Mouse (Mus musculus): ENCODE results near the gene Hsp90b1. TPM values are rescaled to one million over a fixed set of nuclear protein-coding genes. Genes with fewer than 3 reads are reported as not detected.

Hsp90b1 gene
- polyA plus RNA-seq (2016; fragmentation: Nextera tagmentation; extraction: Ambion mirVana): 452 and 458 TPM in 2 replicates

DNA sequence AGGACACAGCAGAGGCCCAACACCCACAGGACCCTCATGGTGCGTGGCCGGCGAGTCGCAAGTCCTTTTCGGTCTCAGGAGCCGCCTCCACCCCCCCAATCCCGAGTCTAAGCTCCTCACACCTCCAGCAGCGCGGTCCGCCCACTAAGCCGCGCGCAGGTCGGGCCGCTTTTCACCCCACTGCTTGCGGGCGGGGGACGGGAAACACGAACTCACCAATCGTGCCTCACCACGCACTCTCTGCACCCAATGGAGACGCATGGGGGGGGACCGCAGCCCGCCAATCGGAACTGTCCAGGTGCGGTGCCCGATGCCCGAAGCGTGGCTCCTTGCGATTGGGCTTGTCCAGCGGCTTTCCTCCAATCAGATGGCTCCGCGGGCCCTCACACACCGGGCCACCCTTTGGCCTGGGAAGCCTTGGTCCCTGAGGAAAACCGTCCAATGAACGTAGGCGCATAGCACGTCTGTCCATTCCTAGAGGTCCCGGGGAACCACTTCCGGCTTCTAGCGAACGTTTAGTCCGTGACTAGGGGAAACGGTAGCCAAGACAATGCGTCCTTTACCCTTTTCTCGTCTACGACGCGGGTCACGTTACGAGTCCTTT lies at the start of gene Hsp90b1, which contains the start of gene Ttc41:
Gene Hsp90b1, minus strand, starts transcription at position 192 of the 604 bp plus-strand sequence.
Gene Ttc41, plus strand, starts transcription at position 494 of the 604 bp plus-strand sequence.
- H3K9me3 ChIP-seq: no peaks in the 10 kb centered on the region
- H3K27ac ChIP-seq (replicated peaks): peak within 1 kb of the TSS; percentile 93
- peaks cover 33% of the 10 kb centered on the region for H3K36me3 ChIP-seq
- peak within 1 kb of the TSS; percentile 73 for H3K4me3 ChIP-seq
- ATAC-seq (ENCODE audit: low FRiP score, low read depth): peak; percentile 98
- H3K27me3 ChIP-seq: no peaks in the 10 kb centered on the region
- H3K4me2 ChIP-seq (replicated peaks): peak within 1 kb of the TSS; percentile 67
- peaks cover 41% of the 10 kb centered on the region for H3K4me1 ChIP-seq
- H3K9ac ChIP-seq (replicated peaks): peak within 1 kb of the TSS; percentile 94
- WGBS: under 1% methylated on average over 51 of the region's 51 CpGs

DNA sequence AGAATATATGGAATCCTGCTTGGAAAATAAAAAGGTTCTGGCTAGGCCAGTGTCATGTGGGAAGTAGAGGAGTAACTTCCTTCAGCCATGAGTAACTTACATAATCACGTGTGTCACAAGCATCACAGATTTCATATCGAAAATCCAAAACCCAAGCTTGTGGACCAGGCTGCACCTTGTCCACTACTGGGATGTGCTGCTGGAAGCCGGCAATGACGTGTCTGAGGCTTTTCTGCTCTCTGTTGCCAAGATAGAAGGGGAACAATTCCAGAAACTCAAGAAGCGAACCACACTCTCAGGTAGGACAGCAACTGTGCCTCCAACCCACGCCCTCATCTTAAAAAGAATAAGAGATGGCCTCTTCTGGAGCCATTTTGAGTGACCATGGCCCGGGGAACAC lies 39.0 kb upstream of the Hsp90b1 start:
- Histone ChIP-seq H3K4me1 (no peaks in the 10 kb centered on the region), H3K9me3 (no peaks in the 10 kb centered on the region), H3K9ac (replicated peaks) (no peak overlapping the region), H3K36me3 (no peaks in the 10 kb centered on the region), H3K4me2 (replicated peaks) (no peak overlapping the region), H3K27me3 (no peaks in the 10 kb centered on the region), H3K27ac (replicated peaks) (no peak overlapping the region), H3K4me3 (no peak overlapping the region)
- no peak for ATAC-seq (ENCODE audit: low FRiP score, low read depth)
- WGBS: 91% methylated on average over 7 of the region's 7 CpGs

DNA sequence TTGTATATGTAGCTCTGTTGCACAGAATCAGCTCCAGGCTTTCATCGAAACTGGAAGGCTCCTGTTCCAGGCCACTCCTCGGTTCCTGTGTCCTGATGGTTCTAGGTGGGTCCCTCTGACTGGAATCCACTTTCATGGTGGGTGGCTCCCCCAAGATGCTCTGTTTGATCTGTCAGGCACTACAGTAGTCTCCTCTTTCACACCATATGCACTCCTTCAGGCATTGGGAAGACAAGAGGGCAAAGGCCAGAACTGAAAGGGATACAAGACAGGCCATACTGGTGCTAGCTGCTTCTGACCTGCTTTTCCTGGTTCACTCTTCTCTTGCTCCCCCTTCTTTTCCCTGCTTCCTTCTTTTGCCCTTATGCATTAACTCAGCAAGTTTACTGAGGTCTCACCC lies 37.6 kb upstream of the Hsp90b1 start:
- ATAC-seq (ENCODE audit: low FRiP score, low read depth): no peak
- H3K4me3 ChIP-seq: no peak overlapping the region
- no peaks in the 10 kb centered on the region for H3K27me3 ChIP-seq
- no peaks in the 10 kb centered on the region for H3K9me3 ChIP-seq
- no peak overlapping the region for H3K4me2 ChIP-seq (replicated peaks)
- H3K36me3 ChIP-seq: no peaks in the 10 kb centered on the region
- H3K27ac ChIP-seq (replicated peaks): no peak overlapping the region
- no peaks in the 10 kb centered on the region for H3K4me1 ChIP-seq
- WGBS: 91% methylated on average over 2 of the region's 2 CpGs
- H3K9ac ChIP-seq (replicated peaks): no peak overlapping the region

DNA sequence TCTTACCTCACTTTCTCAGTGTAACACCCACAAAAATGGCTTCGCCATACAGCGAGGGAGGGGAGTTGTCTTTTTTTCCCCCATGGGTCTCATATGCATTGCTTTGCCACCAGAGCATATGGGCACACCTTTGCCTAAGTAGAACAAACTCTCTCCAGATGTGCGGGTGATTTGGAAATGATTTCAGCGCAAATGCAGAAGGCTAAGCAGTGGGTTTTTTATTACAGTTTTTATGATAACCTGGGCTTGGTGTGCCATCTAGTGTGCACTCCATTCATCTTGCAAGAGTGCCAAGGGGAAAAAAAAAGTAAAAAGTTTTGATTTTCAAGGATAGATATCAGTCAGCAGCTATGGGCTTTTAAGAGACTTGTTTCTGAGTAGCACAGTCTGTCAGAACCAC lies 29.7 kb upstream of the Hsp90b1 start:
- ATAC-seq (ENCODE audit: low FRiP score, low read depth): no peak
- Histone ChIP-seq H3K27me3 (no peaks in the 10 kb centered on the region), H3K4me1 (0 out of 2 replicates have a peak, but pooled peaks cover 3% of the 10 kb centered on the region), H3K36me3 (no peaks in the 10 kb centered on the region), H3K27ac (replicated peaks) (no peak overlapping the region), H3K4me3 (no peak overlapping the region), H3K9ac (replicated peaks) (no peak overlapping the region), H3K9me3 (no peaks in the 10 kb centered on the region), H3K4me2 (replicated peaks) (no peak overlapping the region)
- WGBS: 92% methylated on average over 4 of the region's 4 CpGs

DNA sequence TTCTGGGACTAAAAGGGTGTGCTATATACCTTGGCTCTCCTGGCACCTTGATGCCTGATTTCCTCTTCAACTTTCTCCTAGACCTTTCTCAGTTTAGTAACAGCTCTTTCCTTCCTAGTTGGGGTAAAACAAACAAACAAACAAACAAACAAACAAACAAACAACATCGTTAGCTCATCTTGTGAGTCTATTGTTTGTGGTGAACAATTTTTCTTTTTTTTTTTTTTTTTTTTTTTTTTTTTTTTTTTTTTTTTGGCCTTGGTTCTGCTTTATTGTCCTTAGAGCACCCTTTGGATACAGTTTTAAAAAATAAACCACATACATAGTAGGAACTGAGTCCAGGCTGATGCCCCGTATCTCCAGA lies 26.2 kb upstream of the Hsp90b1 start:
- Histone ChIP-seq H3K27me3 (no peaks in the 10 kb centered on the region), H3K9ac (replicated peaks) (no peak overlapping the region), H3K4me1 (peaks cover 13% of the 10 kb centered on the region), H3K27ac (replicated peaks) (no peak overlapping the region), H3K9me3 (no peaks in the 10 kb centered on the region), H3K4me3 (no peak overlapping the region), H3K4me2 (replicated peaks) (peak overlapping the region; percentile 58; the same call in 1 of the 2 replicates), H3K36me3 (no peaks in the 10 kb centered on the region)
- WGBS: 72% methylated on average over 2 of the region's 2 CpGs
- no peak for ATAC-seq (ENCODE audit: low FRiP score, low read depth)

DNA sequence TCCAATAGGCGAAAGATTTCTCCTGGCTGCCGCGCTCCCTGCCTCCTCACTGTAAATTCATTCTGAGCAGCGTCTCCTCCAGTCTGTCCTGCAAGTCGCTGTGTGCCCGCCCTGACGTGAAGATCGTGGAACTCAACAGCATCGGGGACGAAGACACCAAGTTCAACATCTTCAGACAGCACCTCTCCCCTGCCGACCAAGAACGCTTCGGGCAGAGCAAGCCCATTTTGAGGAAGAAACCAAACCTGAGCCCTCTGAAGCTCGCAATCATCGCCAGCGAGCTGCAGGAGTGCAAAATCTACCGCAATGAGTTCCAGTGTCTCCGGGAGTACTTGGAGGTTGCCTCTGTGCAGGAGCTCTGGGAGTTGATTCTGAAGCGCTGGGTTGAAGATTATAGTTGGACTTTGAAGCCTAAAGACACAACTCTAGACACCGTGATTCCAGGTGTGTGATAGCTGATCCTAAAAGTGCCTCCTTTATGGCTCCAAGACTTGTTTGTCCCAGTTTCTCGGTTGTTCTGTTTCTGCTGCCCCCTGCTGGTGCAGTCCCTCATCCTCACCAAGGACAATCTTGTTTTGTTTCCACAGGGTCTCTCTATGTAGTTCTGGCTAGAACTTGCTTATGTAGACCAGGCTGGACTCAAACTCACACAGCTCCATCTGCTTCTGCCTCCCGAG lies 25.7 kb upstream of the Hsp90b1 start:
- 17% methylated on average over 22 of the region's 22 CpGs for WGBS
- peak overlapping the region; percentile 58 for H3K4me2 ChIP-seq (replicated peaks)

DNA sequence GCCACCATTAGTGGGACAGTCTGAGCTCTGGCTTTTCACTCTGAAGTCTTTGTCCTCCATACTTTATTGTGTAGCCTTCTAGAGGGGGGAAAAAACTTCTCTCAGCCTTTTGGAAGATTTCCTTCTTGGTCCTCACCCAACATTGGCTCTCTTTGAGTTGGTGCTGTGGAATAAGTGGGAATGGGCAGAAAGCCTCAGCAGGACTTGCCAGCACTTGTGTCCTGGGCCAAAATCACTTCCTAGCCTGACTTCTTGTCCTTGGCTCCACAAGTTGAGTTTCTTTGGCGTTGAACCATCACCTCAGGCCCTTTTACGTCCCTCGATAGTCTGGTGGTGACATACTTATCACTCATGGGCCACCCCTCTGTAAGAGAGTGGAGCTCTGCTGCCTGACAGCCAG lies 22.9 kb upstream of the Hsp90b1 start:
- no peak overlapping the region for H3K27ac ChIP-seq (replicated peaks)
- H3K4me3 ChIP-seq: no peak overlapping the region
- peaks cover 13% of the 10 kb centered on the region for H3K4me1 ChIP-seq
- no peak overlapping the region for H3K4me2 ChIP-seq (replicated peaks)
- no peaks in the 10 kb centered on the region for H3K9me3 ChIP-seq
- ATAC-seq (ENCODE audit: low FRiP score, low read depth): no peak
- no peaks in the 10 kb centered on the region for H3K36me3 ChIP-seq
- 98% methylated on average over 3 of the region's 3 CpGs for WGBS
- H3K9ac ChIP-seq (replicated peaks): no peak overlapping the region
- H3K27me3 ChIP-seq: no peaks in the 10 kb centered on the region

More for the DNA sequence above, 25.7 kb upstream of the Hsp90b1 start:
- peak overlapping the region; percentile 46 for H3K9ac ChIP-seq (replicated peaks)
- H3K4me3 ChIP-seq: peak overlapping the region; percentile 43
- no peaks in the 10 kb centered on the region for H3K36me3 ChIP-seq
- peaks cover 13% of the 10 kb centered on the region for H3K4me1 ChIP-seq
- peak; percentile 39 for ATAC-seq (ENCODE audit: low FRiP score, low read depth)
- no peaks in the 10 kb centered on the region for H3K27me3 ChIP-seq
- H3K27ac ChIP-seq (replicated peaks): no peak overlapping the region
- H3K9me3 ChIP-seq: no peaks in the 10 kb centered on the region

DNA sequence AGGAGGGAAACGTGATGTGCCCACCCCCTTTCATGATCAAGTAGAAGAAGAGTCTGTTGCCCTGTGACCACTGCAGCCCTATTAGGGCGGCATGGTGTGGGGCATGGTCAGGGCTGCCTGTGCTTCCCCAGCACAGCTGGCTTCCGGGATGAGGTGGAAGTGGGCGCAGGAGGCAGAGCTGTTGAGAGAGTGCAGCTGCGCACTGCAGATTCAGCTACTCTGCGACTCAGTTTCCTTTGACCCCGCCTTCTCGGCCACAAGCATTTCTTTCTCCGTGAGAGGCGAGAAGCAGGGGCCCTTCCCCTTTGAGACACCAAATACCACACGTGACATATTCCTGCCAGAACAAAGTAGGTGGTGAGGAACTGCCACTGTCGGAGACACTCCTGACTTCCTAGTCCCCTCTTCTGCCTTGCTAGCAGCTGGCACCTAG lies 22.3 kb upstream of the Hsp90b1 start:
- ATAC-seq (ENCODE audit: low FRiP score, low read depth): peak; percentile 77; the same call in 1 of the 2 replicates
- H3K27ac ChIP-seq (replicated peaks): no peak overlapping the region
- no peaks in the 10 kb centered on the region for H3K9me3 ChIP-seq
- 8% methylated on average over 12 of the region's 12 CpGs for WGBS
- H3K9ac ChIP-seq (replicated peaks): peak overlapping the region; percentile 11; the same call in 1 of the 2 replicates
- H3K27me3 ChIP-seq: no peaks in the 10 kb centered on the region
- H3K36me3 ChIP-seq: no peaks in the 10 kb centered on the region
- peak overlapping the region; percentile 23 for H3K4me3 ChIP-seq
- H3K4me2 ChIP-seq (replicated peaks): peak overlapping the region; percentile 48
- peaks cover 13% of the 10 kb centered on the region for H3K4me1 ChIP-seq

DNA sequence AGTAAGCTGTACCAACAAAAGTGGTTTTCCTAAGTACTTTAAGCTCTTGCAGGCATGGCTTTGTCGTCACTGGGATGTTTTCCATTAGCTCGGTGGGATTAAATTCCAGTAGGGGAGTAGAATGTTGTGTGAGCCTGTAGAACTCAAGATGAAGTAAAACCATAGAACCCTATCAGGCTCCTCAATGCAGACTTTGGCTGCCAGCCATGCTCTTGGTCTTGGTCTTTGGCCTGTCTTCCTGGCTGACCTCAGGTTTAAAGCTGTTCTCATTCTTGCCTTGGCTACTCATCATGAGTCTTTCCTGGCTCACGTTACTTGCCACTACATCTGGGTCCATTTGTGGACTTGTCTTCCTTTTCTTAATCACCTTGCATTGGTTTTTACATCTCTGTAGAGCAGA lies 6.8 kb upstream of the Hsp90b1 start:
- H3K4me1 ChIP-seq: no peaks in the 10 kb centered on the region
- 69% methylated on average over 3 of the region's 3 CpGs for WGBS

DNA sequence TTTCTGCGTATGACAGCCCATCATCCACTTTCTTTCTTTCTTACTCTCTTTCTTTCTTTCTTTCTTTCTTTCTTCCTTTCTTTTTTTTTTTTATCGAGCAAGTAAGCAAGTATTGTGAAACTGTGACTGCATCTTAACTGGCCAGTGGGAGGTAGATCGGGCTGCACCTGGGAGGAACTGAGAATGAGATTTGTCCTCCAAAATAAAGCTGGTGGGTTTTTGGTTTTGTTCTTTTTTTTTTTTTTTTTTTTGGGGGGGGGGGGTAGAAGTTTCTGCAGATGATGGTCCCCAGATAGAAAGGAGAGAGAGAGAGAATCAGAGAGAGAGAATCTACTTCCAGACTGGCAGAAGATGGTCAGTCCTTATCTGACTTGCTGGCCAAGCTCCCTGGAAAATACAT lies 1.8 kb upstream of the Hsp90b1 start:
- 89% methylated on average over 3 of the region's 3 CpGs for WGBS
- H3K4me3 ChIP-seq: no peak overlapping the region
- H3K4me1 ChIP-seq: peaks cover 26% of the 10 kb centered on the region
- no peaks in the 10 kb centered on the region for H3K9me3 ChIP-seq
- H3K27me3 ChIP-seq: no peaks in the 10 kb centered on the region
- H3K36me3 ChIP-seq: peaks cover 18% of the 10 kb centered on the region
- ATAC-seq (ENCODE audit: low FRiP score, low read depth): no peak
- no peak overlapping the region; the same call in 1 of the 2 replicates for H3K4me2 ChIP-seq (replicated peaks)
- H3K27ac ChIP-seq (replicated peaks): no peak overlapping the region
- no peak overlapping the region for H3K9ac ChIP-seq (replicated peaks)

More for the DNA sequence above, 6.8 kb upstream of the Hsp90b1 start:
- Histone ChIP-seq H3K4me3 (no peak overlapping the region), H3K9me3 (no peaks in the 10 kb centered on the region), H3K9ac (replicated peaks) (no peak overlapping the region), H3K4me2 (replicated peaks) (no peak overlapping the region), H3K27me3 (no peaks in the 10 kb centered on the region), H3K36me3 (no peaks in the 10 kb centered on the region), H3K27ac (replicated peaks) (no peak overlapping the region)
- ATAC-seq (ENCODE audit: low FRiP score, low read depth): no peak

DNA sequence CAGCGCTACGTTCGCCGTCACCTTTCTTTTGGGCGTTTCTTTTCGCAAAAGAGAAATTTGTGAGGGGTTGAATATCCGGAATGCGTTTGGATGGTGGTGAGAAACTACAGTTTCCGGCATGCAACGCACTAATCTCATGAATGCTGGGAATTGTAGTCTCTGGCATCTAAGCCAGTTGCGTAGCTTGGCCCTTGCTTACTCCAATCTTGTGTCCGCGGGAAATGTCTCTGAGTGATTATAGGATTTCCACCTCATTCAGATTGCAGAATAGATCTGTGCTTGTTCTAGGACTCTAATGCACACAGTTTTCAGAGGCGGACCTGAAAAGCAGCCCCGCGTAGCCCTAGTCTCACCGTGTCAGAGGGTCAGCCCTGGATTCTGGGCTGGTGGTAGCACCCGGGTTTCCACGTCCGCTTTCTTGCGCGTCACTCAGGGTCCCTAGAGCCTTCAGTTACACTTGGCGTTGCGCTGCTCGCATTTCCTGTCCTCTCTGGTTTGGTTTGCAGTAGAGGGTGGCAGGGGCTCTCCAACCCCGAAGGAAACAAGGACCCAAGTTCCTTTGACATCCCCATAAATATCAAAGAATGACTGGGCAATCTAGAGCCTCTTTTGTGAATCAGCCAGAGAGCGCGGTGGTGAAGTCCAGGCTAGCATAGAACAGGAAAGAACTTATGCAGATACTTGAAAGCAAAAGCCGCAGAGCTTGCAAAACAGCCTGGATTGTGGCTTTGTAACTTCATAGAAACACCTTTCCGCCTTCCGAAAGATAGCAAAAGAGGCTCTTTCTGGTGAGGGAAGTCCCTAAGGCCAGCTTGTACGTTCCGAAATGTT lies 828 bp upstream of the Hsp90b1 start:
- Histone ChIP-seq H3K27ac (replicated peaks) (peak overlapping the region; percentile 93), H3K4me1 (peaks cover 34% of the 10 kb centered on the region), H3K4me2 (replicated peaks) (peak overlapping the region; percentile 59), H3K9me3 (no peaks in the 10 kb centered on the region), H3K36me3 (peaks cover 26% of the 10 kb centered on the region), H3K9ac (replicated peaks) (peak overlapping the region; percentile 68), H3K27me3 (no peaks in the 10 kb centered on the region), H3K4me3 (peak overlapping the region; percentile 73)
- peak; percentile 84 for ATAC-seq (ENCODE audit: low FRiP score, low read depth)
- 5% methylated on average over 33 of the region's 33 CpGs for WGBS

Measured in midbrain, embryonic 12.5 days (tissue).